Mouse (Mus musculus) ES-E14 (cell line): ENCODE measurements at regions not wholly inside any gene's neighbourhood (a gene's known extent, or its start where the extent isn't known, plus 50 kb on each side); places are given as distances from the start of the nearest gene placed in this dataset.

Source experiments
- DNase-seq: peaks from one replicate; pipeline ENCODE4 v3.0.0-alpha.2; 2013; ENCODE audit warnings: low read depth, low spot score
- H3K27ac ChIP-seq: 2 replicates; pipeline ENCODE4 v1.5.1; 2012; ENCODE audit warnings: low read depth, mild to moderate bottlenecking, low read length, moderate library complexity, mixed read lengths; ENCODE audit not compliant: poor library complexity, insufficient read depth, severe bottlenecking
- H3K36me3 ChIP-seq: 2 replicates; pipeline ENCODE4 v1.6.1; 2012; ENCODE audit warnings: mild to moderate bottlenecking, low read length, moderate library complexity, mixed read lengths; ENCODE audit not compliant: control insufficient read depth, poor library complexity, insufficient read depth, severe bottlenecking
- H3K4me1 ChIP-seq, 2 experiments: fragments of 150-350 bp in 1 of 2; sonication (generic) in 1 of 2; 2 replicates each; pipeline ENCODE4 v1.6.1; 2012; ENCODE audit warnings: low read length in 2 of 2, mild to moderate bottlenecking in 1 of 2, mixed read lengths in 1 of 2; ENCODE audit not compliant: control insufficient read depth in 2 of 2, insufficient read depth in 2 of 2, poor library complexity in 1 of 2
- H3K4me3 ChIP-seq, 2 experiments: fragments of 150-350 bp in 1 of 2; sonication (generic) in 1 of 2; 2 replicates each; pipeline ENCODE4 v1.5.1; 2012; ENCODE audit warnings: low read length in 2 of 2, low read depth in 1 of 2, mild to moderate bottlenecking in 1 of 2, mixed read lengths in 1 of 2; ENCODE audit not compliant: insufficient read depth in 1 of 2, poor library complexity in 1 of 2, severe bottlenecking in 1 of 2
- H3K9ac ChIP-seq: 2 replicates; pipeline ENCODE4 v1.6.1; 2012; ENCODE audit warnings: low read depth, mild to moderate bottlenecking, low read length, mixed read lengths; ENCODE audit not compliant: poor library complexity, insufficient read depth, severe bottlenecking
- H3K9me3 ChIP-seq: fragments of 150-350 bp; sonication (generic); 2 replicates; pipeline ENCODE4 v1.6.1; 2012; ENCODE audit warnings: low read depth, mild to moderate bottlenecking, low read length; ENCODE audit not compliant: control insufficient read depth, insufficient read depth
- CHD2 ChIP-seq: IDR thresholded peaks from 2 replicates; pipeline ENCODE4 v1.6.1; 2014; ENCODE audit warnings: mild to moderate bottlenecking, low read depth, low read length, inconsistent platforms
- HCFC1 ChIP-seq: IDR thresholded peaks from 2 replicates; pipeline ENCODE4 v1.6.1; 2012; ENCODE audit warnings: low read length, inconsistent platforms, borderline replicate concordance; ENCODE audit not compliant: insufficient read depth
- MAFK ChIP-seq: IDR thresholded peaks from 2 replicates; pipeline ENCODE4 v1.6.1; 2014; ENCODE audit warnings: mild to moderate bottlenecking, low read depth, low read length, inconsistent platforms; ENCODE audit not compliant: insufficient read depth
- ZC3H11A ChIP-seq: IDR thresholded peaks from 2 replicates; pipeline ENCODE4 v1.6.1; 2012; ENCODE audit warnings: low read depth, mild to moderate bottlenecking, inconsistent platforms, low read length, borderline replicate concordance
- ZNF384 ChIP-seq: IDR thresholded peaks from 2 replicates; pipeline ENCODE4 v1.6.1; 2012; ENCODE audit warnings: low read depth, low read length, inconsistent platforms
- in situ Hi-C, 2 experiments: fragments of 600-800 bp; cut with MboI; formaldehyde crosslinking; loops; one replicate each; pipeline ENCODE4 v1.15.1; 2025; ENCODE audit warnings: low sequenced_read_pairs in 2 of 2, inconsistent platforms in 1 of 2; ENCODE audit not compliant: unreplicated experiment in 2 of 2

- peak; percentile 47 for DNase-seq
- H3K36me3 ChIP-seq = no peaks in the 10 kb centered on the region
- in situ Hi-C loops = no loop called here
- no peaks in the 10 kb centered on the region for H3K4me1 ChIP-seq
- no peak overlapping the region for H3K4me3 ChIP-seq
- TF ChIP-seq CHD2 (no peak), ZC3H11A (no peak), MAFK (no peak), ZNF384 (no peak), HCFC1 (no peak)
- H3K9ac ChIP-seq = no peak overlapping the region
- no peaks in the 10 kb centered on the region for H3K9me3 ChIP-seq
- H3K27ac ChIP-seq = no peak overlapping the region
These were observed 418.8 kb upstream of the Tpm3-rs7 start for GRCm38 (mm10) chr14:112895561-112895960.

DNA sequence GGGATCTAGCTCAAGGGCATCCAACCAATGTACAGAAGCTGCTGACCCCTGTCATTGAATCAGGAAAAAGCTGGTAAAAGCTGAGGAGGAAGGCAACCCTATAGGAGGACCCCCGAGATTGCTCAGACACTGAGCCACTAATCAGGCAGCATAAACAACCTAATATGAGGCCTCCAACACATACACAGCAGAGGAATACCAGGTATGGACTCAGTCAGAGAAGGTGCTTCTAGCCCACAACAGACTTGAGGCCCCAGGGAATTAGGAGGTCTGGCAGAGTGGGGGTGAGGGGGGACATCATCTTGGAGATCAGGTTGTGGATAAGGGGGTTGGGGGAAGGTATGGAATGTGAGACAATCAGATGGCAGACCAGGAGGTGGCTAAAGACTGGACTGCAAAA is 413.2 kb upstream of the Tpm3-rs7 start:
- no peaks in the 10 kb centered on the region for H3K36me3 ChIP-seq
- H3K27ac ChIP-seq = no peak overlapping the region
- no peak overlapping the region for H3K4me3 ChIP-seq
- H3K9me3 ChIP-seq = no peaks in the 10 kb centered on the region
- H3K9ac ChIP-seq = no peak overlapping the region
- in situ Hi-C loops = no loop called here
- H3K4me1 ChIP-seq = no peaks in the 10 kb centered on the region
- DNase-seq = no peak
- TF ChIP-seq HCFC1 (no peak), CHD2 (no peak), ZC3H11A (no peak)

DNA sequence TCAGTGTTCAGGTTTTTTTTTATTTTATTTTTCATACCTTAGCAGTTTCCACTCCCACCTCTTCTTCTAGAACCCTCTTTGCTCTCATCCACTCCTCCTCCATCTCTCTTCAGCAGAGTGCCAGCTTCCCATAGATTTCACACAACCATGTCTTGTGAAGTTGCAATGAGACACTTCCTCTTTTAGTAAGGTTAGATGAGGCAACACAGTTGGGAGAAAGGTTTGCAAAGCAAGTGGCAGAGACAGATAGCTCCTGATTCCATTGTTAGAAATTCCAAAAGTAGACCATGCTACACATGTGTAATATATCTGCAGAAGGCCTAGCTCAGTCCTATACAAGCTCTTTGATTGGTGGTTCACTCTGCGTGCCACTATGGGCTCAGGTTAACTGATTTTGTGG is 397.3 kb upstream of the Tpm3-rs7 start:
- TF ChIP-seq ZC3H11A (no peak), CHD2 (no peak), MAFK (no peak), HCFC1 (no peak), ZNF384 (no peak)
- no peaks in the 10 kb centered on the region for H3K36me3 ChIP-seq
- no peaks in the 10 kb centered on the region for H3K4me1 ChIP-seq
- H3K27ac ChIP-seq = no peak overlapping the region
- no peak overlapping the region for H3K9ac ChIP-seq
- no peaks in the 10 kb centered on the region for H3K9me3 ChIP-seq
- no peak for DNase-seq
- no peak overlapping the region for H3K4me3 ChIP-seq
- in situ Hi-C loops = no loop called here
